In the genomic region with DNA sequence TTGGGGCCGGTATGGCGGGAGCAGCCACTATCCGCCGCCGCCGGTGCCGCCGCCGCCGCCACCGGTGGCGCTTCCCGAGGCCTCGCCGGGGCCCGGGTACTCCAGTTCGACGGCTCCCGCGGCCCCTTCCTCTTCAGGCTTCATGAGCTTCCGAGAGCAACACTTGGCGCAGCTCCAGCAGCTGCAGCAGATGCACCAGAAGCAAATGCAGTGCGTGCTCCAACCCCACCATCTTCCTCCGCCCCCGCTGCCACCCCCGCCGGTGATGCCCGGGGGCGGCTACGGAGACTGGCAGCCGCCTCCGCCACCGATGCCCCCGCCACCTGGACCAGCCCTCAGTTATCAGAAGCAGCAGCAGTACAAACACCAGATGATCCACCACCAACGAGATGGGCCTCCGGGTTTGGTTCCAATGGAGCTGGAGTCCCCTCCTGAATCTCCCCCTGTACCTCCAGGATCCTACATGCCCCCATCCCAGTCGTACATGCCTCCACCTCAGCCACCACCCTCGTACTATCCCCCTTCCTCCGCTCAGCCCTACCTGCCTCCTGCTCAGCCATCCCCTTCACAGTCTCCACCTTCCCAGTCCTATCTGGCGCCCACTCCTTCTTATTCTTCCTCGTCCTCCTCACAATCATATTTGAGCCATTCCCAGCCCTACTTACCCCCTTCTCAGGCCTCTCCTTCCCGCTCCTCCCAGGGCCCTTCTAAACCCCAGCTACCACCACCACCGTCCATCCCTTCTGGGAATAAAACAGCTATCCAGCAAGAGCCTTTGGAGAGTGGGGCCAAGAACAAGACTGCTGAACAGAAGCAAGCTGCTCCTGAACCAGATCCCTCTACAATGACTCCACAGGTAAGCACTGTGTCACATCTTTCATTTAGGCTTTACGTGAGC, we compare ENCODE assay signal across 8 mouse cellular contexts. TPM values are rescaled to one million over a fixed set of nuclear protein-coding genes. Genes with fewer than 3 reads are reported as not detected.
A peak's percentile ranks its signal among the peaks of the same experiment; 100 is the strongest.
DNase-seq lines count a peak whose midpoint lies in the region; ATAC-seq and TF ChIP-seq lines count a peak whose summit lies in the region.

No protein-coding gene starts in this region.

- 0 out of 2 replicates have a peak, but pooled peaks cover 7% of the 10 kb centered on the region for H3K36me3 ChIP-seq in heart, embryonic 14.5 days (ENCODE audit: control insufficient read depth, insufficient read depth, low read length)

- no peaks in the 10 kb centered on the region for H3K27me3 ChIP-seq in heart, embryonic 14.5 days (ENCODE audit: control insufficient read depth, insufficient read depth, low read length)

- peak overlapping the region; percentile 99 for H3K4me3 ChIP-seq in gastrocnemius, adult 2 months
- peak overlapping the region; percentile 76 to 93 for H3K4me3 ChIP-seq in heart, embryonic 14.5 days (ENCODE audit: control insufficient read depth in 1 of 2, insufficient read depth in 1 of 2, low read depth in 1 of 2, low read length in 2 of 2)

- intact Hi-C loops in gastrocnemius, adult 2 months (cut with DNase I) = no loop called here

- ATAC-seq in heart, embryonic 14.5 days (ENCODE audit: insufficient number of reproducible peaks, insufficient read depth, low FRiP score, low read depth) = no peak; the same call in 1 of the 2 replicates

- peaks cover 0 to 23% of the 10 kb centered on the region in 2 experiments; a peak in 3 of 4 replicates for H3K4me1 ChIP-seq in heart, embryonic 14.5 days (ENCODE audit: control insufficient read depth in 2 of 2, insufficient read depth in 2 of 2, low read length in 2 of 2)

- 1% methylated on average over 42 of the region's 44 CpGs for WGBS in heart, embryonic 14.5 days

- peak overlapping the region; percentile 93 for H3K27ac ChIP-seq in gastrocnemius, adult 2 months
- peak overlapping the region; percentile 73 to 85 for H3K27ac ChIP-seq in heart, embryonic 14.5 days (replicated peaks in 1 of 2; ENCODE audit: control insufficient read depth in 1 of 2, insufficient read depth in 1 of 2, low read depth in 2 of 2, low read length in 2 of 2)

- peak overlapping the region; percentile 97 for H3K4me2 ChIP-seq in heart, embryonic 14.5 days (ENCODE audit: low read length)

- peak; percentile 68 for DNase-seq in gastrocnemius, adult 2 months
- DNase-seq in gastrocnemius, adult 18-20 months (ENCODE audit: low spot score) = no peak
- DNase-seq in adipocyte (ENCODE audit: low spot score) = peak; percentile 48
- DNase-seq in embryo, embryonic 11.5 days (ENCODE audit: low read depth, low spot score) = peak; percentile 24
- peak; percentile 19 to 49 for DNase-seq in layer of hippocampus, postnatal 25 days (ENCODE audit: extremely low spot score in 1 of 2, low spot score in 1 of 2)
- peak; percentile 52 for DNase-seq in lung, postnatal 14 days
- DNase-seq in right cerebral cortex, postnatal 10 days (ENCODE audit: low spot score in 2 of 2) = peak; percentile 79 to 84

- H3K9me3 ChIP-seq in heart, embryonic 14.5 days (ENCODE audit: control insufficient read depth, low read length) = 0 out of 2 replicates have a peak, but pooled peaks cover 3% of the 10 kb centered on the region

- no peak for TF ChIP-seq CTCF in gastrocnemius, adult 2 months (IDR thresholded peaks at IDR 0.05)

- peak overlapping the region; percentile 98 for H3K9ac ChIP-seq in heart, embryonic 14.5 days (ENCODE audit: low read length)

RNA-seq across cellular contexts. Expression of a gene that starts 0.6 kb away (rescaled TPM):
- 10 to 100 TPM; 17.7 to 21.0 TPM for total RNA-seq in gastrocnemius, adult 2 months (2021)
- total RNA-seq in gastrocnemius, adult 18-20 months (2021) = 10 to 100 TPM; 14.4 to 16.4 TPM
- 25.7 and 27.1 TPM in 2 replicates for polyA plus RNA-seq in heart, embryonic 14.5 days (2014; fragmentation: Nextera tagmentation; extraction: Ambion mirVana)
- total RNA-seq in layer of hippocampus, postnatal 25 days (2021) = 100 to 1,000 TPM in 1 of 2 experiments, 10 to 100 TPM in 1; 98.2 to 136 TPM

RNA-seq across cellular contexts. Expression of a gene that starts 26.1 kb away (rescaled TPM):
- 10 to 100 TPM; 23.0 to 24.9 TPM for total RNA-seq in gastrocnemius, adult 2 months (2021)
- 10 to 100 TPM; 25.5 to 29.4 TPM for total RNA-seq in gastrocnemius, adult 18-20 months (2021)
- 13.2 and 13.7 TPM in 2 replicates for polyA plus RNA-seq in heart, embryonic 14.5 days (2014; fragmentation: Nextera tagmentation; extraction: Ambion mirVana)
- 100 to 1,000 TPM; 115 to 117 TPM for total RNA-seq in layer of hippocampus, postnatal 25 days (2021)

RNA-seq across cellular contexts. Expression of a gene that starts 26.1 kb away (rescaled TPM):
- total RNA-seq in gastrocnemius, adult 2 months (2021) = 10 to 100 TPM; 28.4 to 34.0 TPM
- 10 to 100 TPM; 29.7 to 32.1 TPM for total RNA-seq in gastrocnemius, adult 18-20 months (2021)
- polyA plus RNA-seq in heart, embryonic 14.5 days (2014; fragmentation: Nextera tagmentation; extraction: Ambion mirVana) = 88.8 and 91.9 TPM in 2 replicates
- 10 to 100 TPM; 35.0 to 36.0 TPM for total RNA-seq in layer of hippocampus, postnatal 25 days (2021)

Comparison
In these comparisons a context has a peak if more than half of its experiments do, and no peak if none do; other contexts are left out.
1. RNA of a gene that starts 0.6 kb away (total RNA-seq): 98.2 to 136 TPM in layer of hippocampus, postnatal 25 days; 17.7 to 21.0 TPM in gastrocnemius, adult 2 months and 14.4 to 16.4 TPM in gastrocnemius, adult 18-20 months; every median in the first group is over 4 times any median in the second.